Mouse (Mus musculus): ENCODE measurements around the gene Lrrc19.
A peak's percentile ranks its signal among the peaks of the same experiment; 100 is the strongest.
"Not testable (repeated sequence)": the region's sequence is repeated elsewhere in the genome, so short reads cannot be mapped to it uniquely, and the experiment has no call there.

Lrrc19 gene

DNA sequence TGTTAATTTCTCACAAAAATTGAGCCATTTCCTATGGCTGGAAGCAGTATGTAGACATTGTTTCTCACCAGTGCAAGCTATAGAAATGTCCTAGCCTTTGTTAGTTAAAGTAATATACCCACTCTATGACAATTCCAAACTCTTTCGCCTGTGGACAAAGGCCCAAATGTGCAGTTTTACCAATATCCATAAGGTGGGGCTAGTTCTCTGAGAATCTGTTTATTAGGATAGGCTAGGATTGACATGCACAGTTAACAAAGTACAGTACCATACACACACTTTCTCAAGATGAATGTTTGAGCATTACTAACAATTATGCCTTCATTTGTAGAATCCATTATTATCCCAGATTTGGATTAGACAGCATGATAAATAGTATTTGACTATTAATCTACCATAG, 19.8 kb upstream of the Lrrc19 start:
- H3K9me3 ChIP-seq (ENCODE audit: low read length): no peaks in the 10 kb centered on the region
- TF ChIP-seq POU5F1 (IDR thresholded peaks at IDR 0.05; ENCODE audit: borderline replicate concordance, low read length) (no peak), CTCF (conservative IDR thresholded peaks at IDR 0.05; ENCODE audit: low read length) (peak; percentile 76)
- H3K4me3 ChIP-seq (replicated peaks; ENCODE audit: low read length): no peak overlapping the region
- no peaks in the 10 kb centered on the region for H3K36me3 ChIP-seq (ENCODE audit: insufficient read depth, low read length)
- H3K4me1 ChIP-seq (replicated peaks; ENCODE audit: low read depth, low read length): peaks cover 27% of the 10 kb centered on the region
- H3K27me3 ChIP-seq (ENCODE audit: insufficient read depth, low read length): no peaks in the 10 kb centered on the region

DNA sequence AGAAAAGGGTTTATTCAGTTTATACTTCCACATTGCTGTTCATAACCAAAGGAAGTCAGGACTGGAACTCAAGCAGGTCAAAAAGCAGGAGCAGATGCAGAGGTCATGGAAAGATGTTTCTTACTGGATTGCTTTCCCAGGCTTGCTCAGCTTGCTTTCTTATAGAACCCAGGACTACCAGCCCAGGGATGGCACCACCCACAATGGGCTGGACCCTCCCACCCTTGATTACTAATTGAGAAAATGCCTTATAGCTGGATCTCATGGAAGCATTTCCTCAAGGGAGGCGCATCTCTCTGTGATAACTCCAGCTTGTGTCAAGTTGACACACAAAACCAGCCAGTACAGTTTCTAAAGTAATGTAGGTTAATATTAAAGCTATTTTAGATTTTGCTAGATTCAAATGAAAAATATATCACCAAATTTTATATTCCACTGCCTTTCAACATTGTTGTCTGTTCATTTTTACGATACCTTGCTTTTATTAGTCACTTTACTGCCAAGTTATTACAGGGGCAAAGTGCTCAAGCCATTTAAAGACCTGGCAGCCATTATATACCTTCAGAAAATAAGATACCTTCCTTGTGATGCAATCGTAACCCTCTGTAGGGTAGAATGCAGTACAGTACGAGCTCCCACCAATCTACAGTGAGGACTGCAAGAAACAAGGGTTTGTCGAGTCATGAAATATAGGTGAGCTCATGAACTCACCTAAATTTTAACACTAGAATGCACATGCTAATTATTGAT, 657 bp upstream of the Lrrc19 start:
- not testable (repeated sequence) for H3K9me3 ChIP-seq (ENCODE audit: low read length); H3K36me3 ChIP-seq (ENCODE audit: insufficient read depth, low read length); H3K4me1 ChIP-seq (replicated peaks; ENCODE audit: low read depth, low read length); H3K4me3 ChIP-seq (replicated peaks; ENCODE audit: low read length); H3K27me3 ChIP-seq (ENCODE audit: insufficient read depth, low read length)

DNA sequence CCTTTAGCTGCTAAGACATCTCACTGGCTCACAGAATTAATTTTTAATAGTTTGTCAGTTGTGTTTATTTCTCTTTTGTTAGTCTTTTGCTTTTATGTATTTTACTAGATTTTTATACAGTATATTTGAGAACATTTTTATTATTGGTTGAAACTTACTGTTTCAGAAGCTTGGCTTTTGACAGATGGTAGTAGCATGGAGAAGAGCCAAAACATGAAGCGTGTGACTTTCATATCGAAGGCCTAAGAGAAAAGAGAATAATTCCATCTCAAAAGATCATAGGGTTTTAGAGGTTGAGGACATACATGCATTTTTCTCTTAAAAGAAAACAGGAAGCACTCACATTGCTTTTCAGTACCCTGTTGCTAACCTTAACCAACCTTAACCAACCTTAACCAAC, 6.8 kb downstream of the Lrrc19 start:
- TF ChIP-seq POU5F1 (IDR thresholded peaks at IDR 0.05; ENCODE audit: borderline replicate concordance, low read length) (no peak), CTCF (conservative IDR thresholded peaks at IDR 0.05; ENCODE audit: low read length) (no peak), NANOG (IDR thresholded peaks at IDR 0.05; ENCODE audit: borderline replicate concordance, low read length) (no peak)
- H3K4me1 ChIP-seq (replicated peaks; ENCODE audit: low read depth, low read length): no peaks in the 10 kb centered on the region

DNA sequence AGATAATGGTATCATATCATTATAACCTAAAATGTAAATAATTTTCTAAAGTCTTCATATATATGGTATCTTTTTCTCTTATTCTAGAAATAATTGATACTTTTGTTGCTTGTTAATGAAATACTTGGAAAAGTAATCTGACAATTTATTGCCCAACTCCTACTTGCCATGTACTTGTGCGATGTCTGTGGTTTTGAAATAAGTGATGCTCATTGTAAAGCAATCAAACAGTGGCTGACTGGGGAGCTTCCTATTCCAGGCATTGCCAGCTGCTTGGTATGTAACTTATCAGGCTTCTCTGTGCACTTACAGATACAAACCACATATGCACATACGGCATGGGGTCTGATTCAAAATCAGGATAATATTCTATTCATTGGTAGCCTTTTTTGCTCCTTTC, 29.9 kb downstream of the Lrrc19 start:
- H3K4me1 ChIP-seq (replicated peaks; ENCODE audit: low read depth, low read length): peaks cover 5% of the 10 kb centered on the region
- no peaks in the 10 kb centered on the region for H3K9me3 ChIP-seq (ENCODE audit: low read length)
- TF ChIP-seq CTCF (conservative IDR thresholded peaks at IDR 0.05; ENCODE audit: low read length): no peak
- no peak for TF ChIP-seq POU5F1 (IDR thresholded peaks at IDR 0.05; ENCODE audit: borderline replicate concordance, low read length)
- TF ChIP-seq NANOG (IDR thresholded peaks at IDR 0.05; ENCODE audit: borderline replicate concordance, low read length): no peak

More for the DNA sequence above, 6.8 kb downstream of the Lrrc19 start:
- H3K4me3 ChIP-seq (replicated peaks; ENCODE audit: low read length): no peak overlapping the region
- H3K9me3 ChIP-seq (ENCODE audit: low read length): no peaks in the 10 kb centered on the region
- no peaks in the 10 kb centered on the region for H3K36me3 ChIP-seq (ENCODE audit: insufficient read depth, low read length)
- H3K27me3 ChIP-seq (ENCODE audit: insufficient read depth, low read length): no peaks in the 10 kb centered on the region

DNA sequence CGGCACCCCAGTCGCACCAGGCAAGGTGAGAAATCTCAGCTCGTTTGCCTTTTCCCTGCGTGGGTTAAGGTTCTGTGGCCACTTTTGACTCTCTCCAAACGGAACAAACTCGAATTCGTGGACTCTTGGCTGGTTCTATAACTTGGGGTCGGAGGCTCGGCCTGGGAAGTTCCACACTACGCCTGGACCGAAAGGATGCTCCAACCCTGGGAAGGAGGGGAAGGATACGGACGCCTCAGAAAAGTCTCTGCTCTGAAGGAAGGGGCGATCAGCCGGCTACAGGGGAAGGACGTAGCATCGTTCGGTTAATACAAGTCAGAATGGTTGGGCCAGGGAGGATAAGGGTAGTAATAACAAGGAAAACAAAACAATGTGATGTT, 35.3 kb downstream of the Lrrc19 start:
- TF ChIP-seq POU5F1 (IDR thresholded peaks at IDR 0.05; ENCODE audit: borderline replicate concordance, low read length): no peak
- no peak for TF ChIP-seq CTCF (conservative IDR thresholded peaks at IDR 0.05; ENCODE audit: low read length)
- TF ChIP-seq NANOG (IDR thresholded peaks at IDR 0.05; ENCODE audit: borderline replicate concordance, low read length): no peak
- Histone ChIP-seq H3K36me3 (ENCODE audit: insufficient read depth, low read length) (no peaks in the 10 kb centered on the region), H3K4me1 (replicated peaks; ENCODE audit: low read depth, low read length) (peaks cover 26% of the 10 kb centered on the region), H3K4me3 (replicated peaks; ENCODE audit: low read length) (peak overlapping the region; percentile 85), H3K9me3 (ENCODE audit: low read length) (no peaks in the 10 kb centered on the region), H3K27me3 (ENCODE audit: insufficient read depth, low read length) (no peaks in the 10 kb centered on the region)

More for the DNA sequence above, 29.9 kb downstream of the Lrrc19 start:
- H3K36me3 ChIP-seq (ENCODE audit: insufficient read depth, low read length): peaks cover 11% of the 10 kb centered on the region; the same call in 1 of the 2 replicates
- H3K27me3 ChIP-seq (ENCODE audit: insufficient read depth, low read length): no peaks in the 10 kb centered on the region
- H3K4me3 ChIP-seq (replicated peaks; ENCODE audit: low read length): no peak overlapping the region

DNA sequence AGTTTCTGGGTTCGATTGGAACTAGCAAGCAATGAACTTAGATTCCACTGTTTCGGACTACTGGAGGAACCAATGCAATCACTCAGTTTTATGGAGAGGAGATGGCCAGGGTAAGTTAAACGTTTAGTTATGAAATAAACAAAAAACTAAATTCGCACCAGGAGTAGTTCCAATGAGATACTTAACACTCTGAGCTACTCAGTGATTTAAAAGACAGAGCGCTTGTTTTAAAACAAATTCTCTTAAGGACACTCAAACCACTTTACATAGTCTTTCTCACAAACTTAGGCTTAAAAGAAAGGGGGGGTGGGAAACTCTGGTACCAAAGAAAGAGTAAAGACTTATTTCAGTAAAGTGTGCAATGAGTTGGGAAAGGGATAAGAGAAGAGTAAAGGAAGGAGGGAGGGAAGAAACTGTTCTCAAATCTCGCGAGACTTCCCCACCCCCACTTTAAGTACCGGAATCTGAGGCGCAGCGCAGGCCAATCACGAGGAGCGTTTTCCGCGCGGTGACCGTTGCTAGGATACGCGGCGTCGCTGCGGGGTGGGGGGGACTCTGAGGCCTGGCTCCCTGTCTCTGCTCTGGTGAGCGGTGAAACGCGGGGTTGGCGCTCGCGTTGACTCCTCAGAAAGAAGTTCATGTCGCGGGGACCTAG, 35.8 kb downstream of the Lrrc19 start, which contains the start of gene Ift74:
Ift74 (plus strand) TSS at position 520 of the 655 bp plus-strand sequence.
- H3K9me3 ChIP-seq (ENCODE audit: low read length): no peaks in the 10 kb centered on the region
- no peaks in the 10 kb centered on the region for H3K36me3 ChIP-seq (ENCODE audit: insufficient read depth, low read length)
- peaks cover 30% of the 10 kb centered on the region for H3K4me1 ChIP-seq (replicated peaks; ENCODE audit: low read depth, low read length)
- no peaks in the 10 kb centered on the region for H3K27me3 ChIP-seq (ENCODE audit: insufficient read depth, low read length)
- H3K4me3 ChIP-seq (replicated peaks; ENCODE audit: low read length): peak within 1 kb of the TSS; percentile 85
- TF ChIP-seq CTCF (conservative IDR thresholded peaks at IDR 0.05; ENCODE audit: low read length) (no peak), NANOG (IDR thresholded peaks at IDR 0.05; ENCODE audit: borderline replicate concordance, low read length) (no peak), POU5F1 (IDR thresholded peaks at IDR 0.05; ENCODE audit: borderline replicate concordance, low read length) (no peak)

DNA sequence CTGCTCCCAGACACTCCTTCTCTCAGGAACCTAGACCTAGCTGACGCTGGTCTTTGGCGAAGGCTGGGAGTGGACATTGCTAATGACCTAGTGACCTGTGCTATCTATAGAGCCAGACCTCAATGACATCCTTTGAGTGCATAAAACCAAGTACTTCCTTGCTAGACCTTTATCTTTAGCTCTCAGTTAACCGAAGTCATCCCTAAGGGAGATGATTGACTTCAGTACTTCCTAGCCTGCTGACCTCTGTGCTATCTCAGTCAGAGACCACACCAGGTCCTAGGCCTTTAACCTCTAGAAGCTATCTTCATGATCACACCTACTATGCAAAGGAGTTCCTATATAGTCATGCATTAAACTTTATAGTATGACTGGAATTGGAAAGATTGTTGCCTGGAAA, 39.6 kb downstream of the Lrrc19 start:
- Histone ChIP-seq H3K36me3 (ENCODE audit: insufficient read depth, low read length) (peaks cover 4% of the 10 kb centered on the region), H3K4me3 (replicated peaks; ENCODE audit: low read length) (no peak overlapping the region), H3K9me3 (ENCODE audit: low read length) (no peaks in the 10 kb centered on the region), H3K27me3 (ENCODE audit: insufficient read depth, low read length) (no peaks in the 10 kb centered on the region), H3K4me1 (replicated peaks; ENCODE audit: low read depth, low read length) (peaks cover 28% of the 10 kb centered on the region)
- TF ChIP-seq CTCF (conservative IDR thresholded peaks at IDR 0.05; ENCODE audit: low read length) (no peak), NANOG (IDR thresholded peaks at IDR 0.05; ENCODE audit: borderline replicate concordance, low read length) (no peak), POU5F1 (IDR thresholded peaks at IDR 0.05; ENCODE audit: borderline replicate concordance, low read length) (no peak)

DNA sequence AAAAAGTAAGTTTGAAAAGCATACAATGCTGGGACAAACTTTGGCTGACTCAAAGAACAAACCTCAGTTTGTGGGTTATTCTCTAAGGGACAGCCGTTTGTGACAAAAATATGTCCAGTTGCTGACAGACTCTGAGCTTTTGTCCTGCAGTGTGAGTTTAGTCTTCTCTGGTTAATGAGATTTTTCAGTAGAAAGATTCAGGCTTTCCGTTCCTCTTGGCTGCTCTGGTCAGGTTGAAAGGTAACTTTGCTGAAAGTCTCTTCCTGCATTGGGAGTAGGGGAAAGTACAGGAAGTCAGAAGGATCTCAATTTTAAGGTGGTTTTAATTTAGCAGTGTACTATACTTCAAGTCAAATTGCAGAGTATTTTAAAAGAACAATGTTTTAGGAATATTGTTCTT, 44.4 kb downstream of the Lrrc19 start:
- H3K4me3 ChIP-seq (replicated peaks; ENCODE audit: low read length): no peak overlapping the region
- peaks cover 11% of the 10 kb centered on the region for H3K36me3 ChIP-seq (ENCODE audit: insufficient read depth, low read length)
- H3K4me1 ChIP-seq (replicated peaks; ENCODE audit: low read depth, low read length): peaks cover 36% of the 10 kb centered on the region
- no peaks in the 10 kb centered on the region for H3K27me3 ChIP-seq (ENCODE audit: insufficient read depth, low read length)
- no peaks in the 10 kb centered on the region for H3K9me3 ChIP-seq (ENCODE audit: low read length)
- TF ChIP-seq CTCF (conservative IDR thresholded peaks at IDR 0.05; ENCODE audit: low read length): no peak
- TF ChIP-seq NANOG (IDR thresholded peaks at IDR 0.05; ENCODE audit: borderline replicate concordance, low read length): no peak
- TF ChIP-seq POU5F1 (IDR thresholded peaks at IDR 0.05; ENCODE audit: borderline replicate concordance, low read length): no peak

Data from E14TG2a.4 (cell line).